Mouse (Mus musculus) olfactory bulb, adult 2 months (tissue): Measurements from ENCODE around the gene Faf1.

Experiments
- CTCF ChIP-seq: fragments of 200-500 bp; IDR thresholded peaks from 2 replicates; pipeline ENCODE4 v1.5.1; 2012; ENCODE audit warnings: low read depth, mild to moderate bottlenecking, low read length, moderate library complexity; ENCODE audit not compliant: insufficient read depth
- POLR2A ChIP-seq: fragments of 200-500 bp; IDR thresholded peaks from 2 replicates; pipeline ENCODE4 v1.6.1; 2012; ENCODE audit warnings: mild to moderate bottlenecking, low read depth, low read length, moderate library complexity; ENCODE audit not compliant: insufficient read depth

DNA sequence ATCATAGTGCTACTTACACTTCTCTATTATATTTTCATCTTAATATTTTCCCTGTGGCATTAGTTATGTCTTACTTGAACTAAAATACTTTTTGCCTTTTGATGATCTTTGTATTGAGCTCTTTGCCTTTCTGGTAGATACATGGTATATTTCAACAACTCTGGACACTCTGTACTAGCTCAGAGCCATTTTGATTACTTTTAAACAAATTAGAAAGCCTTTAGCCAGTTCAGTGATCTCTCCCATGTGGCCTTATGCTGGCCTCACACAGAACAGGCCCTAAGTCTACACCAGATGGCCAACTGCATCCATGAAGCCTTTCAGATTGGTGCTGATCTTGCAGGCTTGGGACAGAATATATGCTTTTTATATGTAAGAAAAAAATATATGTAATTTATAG is 23.1 kb upstream of the Faf1 start:
- TF ChIP-seq CTCF (no peak), POLR2A (no peak)
